Mouse (Mus musculus) kidney, postnatal 25 days (tissue): ENCODE results near the gene Thsd4.

Experiments
- DNase-seq, 2 experiments: peaks; one replicate each; pipeline ENCODE4 v3.0.0; 2021; ENCODE audit warnings: mixed read lengths in 2 of 2

Thsd4 gene

GRCm38 (mm10) chr9:59964367-59964766, 557.5 kb downstream of the Thsd4 start:
- DNase-seq = no peak

GRCm38 (mm10) chr9:59961201-59961955, 560.5 kb downstream of the Thsd4 start:
- no peak for DNase-seq

- no peak for DNase-seq
These were observed 561.3 kb downstream of the Thsd4 start, which contains the start of gene Nr2e3 for GRCm38 (mm10) chr9:59960559-59960958. TSS of gene Nr2e3 (minus strand) at chr9:59960659.

GRCm38 (mm10) chr9:59959276-59959675, 562.6 kb downstream of the Thsd4 start:
- DNase-seq = peak; percentile 84 to 87

- DNase-seq = peak in 1 of 2 experiments; percentile 9
These were observed 563.7 kb downstream of the Thsd4 start for GRCm38 (mm10) chr9:59958115-59958514.

GRCm38 (mm10) chr9:59956496-59956895, 565.4 kb downstream of the Thsd4 start:
- DNase-seq = peak in 1 of 2 experiments; percentile 19

- DNase-seq = peak in 1 of 2 experiments; percentile 8
These were observed 566.2 kb downstream of the Thsd4 start for GRCm38 (mm10) chr9:59955692-59956091.

- peak in 1 of 2 experiments; percentile 7 for DNase-seq
These were observed 566.6 kb downstream of the Thsd4 start for GRCm38 (mm10) chr9:59955199-59955598.

- peak in 1 of 2 experiments; percentile 5 for DNase-seq
These were observed 568.3 kb downstream of the Thsd4 start for GRCm38 (mm10) chr9:59953556-59953955.

- peak in 1 of 2 experiments; percentile 30 for DNase-seq
These were observed 569.3 kb downstream of the Thsd4 start for GRCm38 (mm10) chr9:59952515-59953070.

- no peak for DNase-seq
These were observed 569.9 kb downstream of the Thsd4 start for GRCm38 (mm10) chr9:59951943-59952342.

- DNase-seq = peak in 1 of 2 experiments; percentile 25
These were observed 570.7 kb downstream of the Thsd4 start for GRCm38 (mm10) chr9:59951001-59951750.

- DNase-seq = peak in 1 of 2 experiments; percentile 14
These were observed 571.9 kb downstream of the Thsd4 start for GRCm38 (mm10) chr9:59949981-59950380.

- no peak for DNase-seq
These were observed 572.3 kb downstream of the Thsd4 start for GRCm38 (mm10) chr9:59949511-59949910.

- DNase-seq = peak in 1 of 2 experiments; percentile 30
These were observed 573.1 kb downstream of the Thsd4 start for GRCm38 (mm10) chr9:59948691-59949250.

- peak in 1 of 2 experiments; percentile 27 for DNase-seq
These were observed 573.6 kb downstream of the Thsd4 start for GRCm38 (mm10) chr9:59948226-59948625.

- peak in 1 of 2 experiments; percentile 22 for DNase-seq
These were observed 574.6 kb downstream of the Thsd4 start for GRCm38 (mm10) chr9:59947271-59947670.

GRCm38 (mm10) chr9:59945241-59945640, 576.6 kb downstream of the Thsd4 start:
- peak in 1 of 2 experiments; percentile 17 for DNase-seq

- DNase-seq = peak in 1 of 2 experiments; percentile 15
These were observed 578.0 kb downstream of the Thsd4 start for GRCm38 (mm10) chr9:59943826-59944225.

- DNase-seq = peak; percentile 9 to 34
These were observed 579.3 kb downstream of the Thsd4 start for GRCm38 (mm10) chr9:59942501-59943085.

- peak in 1 of 2 experiments; percentile 16 for DNase-seq
These were observed 579.9 kb downstream of the Thsd4 start for GRCm38 (mm10) chr9:59941885-59942350.
